ENCODE assay signal across 17 mouse cellular contexts in genomic region chrX:150516477-150516876, GRCm38 (mm10). TPM values are rescaled to one million over a fixed set of nuclear protein-coding genes. Genes with fewer than 3 reads are reported as not detected.
"Had no signal": no experiment of that assay in that cellular context is flagged by ENCODE, and none has a peak within 500 bp of the region (broad histone marks: within the 10 kb centered on the region; RNA-seq: fewer than 3 reads in every experiment).

No protein-coding gene starts in this region.

- H3K4me3 ChIP-seq: limb, embryonic 12.5 days; lung, embryonic 15.5 days; megakaryocyte, embryonic 14.5 days; midbrain, embryonic 12.5 days; myocyte; neural tube, embryonic 15.5 days; stomach, embryonic 15.5 days had no signal

- H3K27me3 ChIP-seq: lung, embryonic 15.5 days; midbrain, embryonic 12.5 days; neural tube, embryonic 15.5 days; stomach, embryonic 15.5 days had no signal

- H3K9me3 ChIP-seq: limb, embryonic 12.5 days; lung, embryonic 15.5 days; megakaryocyte, embryonic 14.5 days; midbrain, embryonic 12.5 days; neural tube, embryonic 15.5 days; stomach, embryonic 15.5 days had no signal

- DNase-seq: kidney, adult 11 months; kidney, adult 9 months; kidney, postnatal 36 days; lung, postnatal 14 days; right cerebral cortex, postnatal 4 days; spleen, adult 18-20 months; thymus, adult 2 months; thymus, postnatal 25 days had no signal

- H3K4me2 ChIP-seq: limb, embryonic 12.5 days; lung, embryonic 15.5 days; midbrain, embryonic 12.5 days; neural tube, embryonic 15.5 days; stomach, embryonic 15.5 days had no signal

- H3K9ac ChIP-seq: limb, embryonic 12.5 days; lung, embryonic 15.5 days; midbrain, embryonic 12.5 days; neural tube, embryonic 15.5 days; stomach, embryonic 15.5 days had no signal

- H3K36me3 ChIP-seq: lung, embryonic 15.5 days; midbrain, embryonic 12.5 days; neural tube, embryonic 15.5 days; stomach, embryonic 15.5 days had no signal

- H3K27ac ChIP-seq: kidney, postnatal 0 days; limb, embryonic 12.5 days; lung, embryonic 15.5 days; macrophage; midbrain, embryonic 12.5 days; neural tube, embryonic 15.5 days; stomach, embryonic 15.5 days had no signal

- H3K4me1 ChIP-seq: limb, embryonic 12.5 days; lung, embryonic 15.5 days; midbrain, embryonic 12.5 days; neural tube, embryonic 15.5 days; stomach, embryonic 15.5 days had no signal

RNA-seq across cellular contexts. Expression of gene Alas2, which starts 30.7 kb away (rescaled TPM):
- polyA plus RNA-seq: macrophage, myocyte had no signal
